Mouse (Mus musculus): ENCODE data around the gene Wnt7b. TPM values are rescaled to one million over a fixed set of nuclear protein-coding genes. Genes with fewer than 3 reads are reported as not detected.

Wnt7b gene
- polyA plus RNA-seq, 1 experiment from 2014 or later, result 17.1 TPM

DNA sequence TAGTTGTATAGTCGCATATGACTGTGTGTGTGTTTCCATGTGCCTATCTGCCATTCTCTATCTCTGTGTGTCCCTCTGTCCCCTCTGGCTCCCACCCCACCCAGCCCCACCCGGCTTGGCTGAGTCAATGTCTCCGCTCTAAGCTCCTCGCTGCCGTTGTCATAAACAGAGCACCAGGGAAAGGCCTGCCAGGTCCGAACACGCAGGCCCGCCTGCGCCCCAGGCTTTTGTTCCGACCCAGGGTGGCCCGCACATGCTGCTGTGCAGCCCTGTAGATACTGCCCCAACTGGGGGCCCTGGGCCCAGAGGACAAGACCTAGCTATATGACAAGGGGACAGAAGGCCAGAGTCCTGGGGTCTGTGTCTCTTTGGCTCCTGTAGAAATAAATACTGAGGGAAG lies 28.9 kb downstream of the Wnt7b start:
- Histone ChIP-seq H3K27me3 (ENCODE audit: low read depth, poor library complexity, severe bottlenecking) (peaks cover 7% of the 10 kb centered on the region; the same call in 1 of the 2 replicates), H3K4me1 (peaks cover 3% of the 10 kb centered on the region; the same call in 1 of the 2 replicates), H3K27ac (no peak overlapping the region), H3K4me3 (no peak overlapping the region), H3K9me3 (replicated peaks) (no peaks in the 10 kb centered on the region), H3K36me3 (no peaks in the 10 kb centered on the region)
- 90% methylated on average over 11 of the region's 11 CpGs for WGBS
- no peak for DNase-seq (ENCODE audit: low spot score)

DNA sequence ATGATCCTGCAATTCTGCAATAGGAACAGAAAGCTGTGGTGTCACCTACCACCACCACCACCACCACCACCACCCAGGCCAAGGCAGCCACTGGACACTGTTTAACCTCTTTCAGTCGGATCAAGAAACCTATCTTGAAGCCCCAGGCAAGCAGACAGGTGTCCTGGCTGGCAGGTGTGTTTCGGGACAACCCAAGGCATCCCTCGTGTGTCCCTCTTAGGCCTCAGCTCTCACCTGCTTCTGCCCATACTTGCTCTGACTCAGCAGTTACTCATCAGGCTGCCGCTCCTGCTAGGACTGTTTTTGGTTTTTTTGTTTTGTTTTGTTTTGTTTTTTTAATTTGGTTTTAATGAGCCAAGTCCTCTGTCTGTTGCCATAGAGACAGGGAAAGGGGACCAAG lies 35.8 kb downstream of the Wnt7b start:
- peaks cover 13% of the 10 kb centered on the region; the same call in 1 of the 2 replicates for H3K27me3 ChIP-seq (ENCODE audit: low read depth, poor library complexity, severe bottlenecking)
- H3K9me3 ChIP-seq (replicated peaks), result no peaks in the 10 kb centered on the region
- peaks cover 3% of the 10 kb centered on the region; the same call in 1 of the 2 replicates for H3K4me1 ChIP-seq
- H3K27ac ChIP-seq, result no peak overlapping the region
- H3K36me3 ChIP-seq, result no peaks in the 10 kb centered on the region
- DNase-seq (ENCODE audit: low spot score), result no peak
- H3K4me3 ChIP-seq, result no peak overlapping the region
- 79% methylated on average over 4 of the region's 4 CpGs for WGBS

DNA sequence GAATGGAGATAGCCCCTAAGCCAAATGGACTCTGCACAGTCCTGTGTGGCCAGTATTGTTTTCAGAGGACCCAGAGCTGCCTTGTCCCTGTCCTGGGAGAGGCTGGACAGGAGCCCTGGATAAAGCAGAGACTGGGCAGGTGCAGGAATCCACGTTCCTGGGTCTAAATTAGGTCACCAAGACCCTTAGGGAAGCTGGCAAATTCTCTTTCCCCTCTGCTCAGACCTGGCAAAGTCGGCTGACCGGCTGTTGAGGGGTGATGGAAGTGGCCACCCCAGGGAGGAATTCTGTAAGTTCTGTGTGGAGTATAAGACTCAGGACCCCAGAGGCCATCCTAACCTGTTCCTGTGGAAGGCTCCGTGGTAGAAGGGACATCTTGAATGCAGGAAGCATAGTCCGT lies 36.9 kb downstream of the Wnt7b start:
- H3K27ac ChIP-seq, result no peak overlapping the region
- DNase-seq (ENCODE audit: low spot score), result no peak
- H3K27me3 ChIP-seq (ENCODE audit: low read depth, poor library complexity, severe bottlenecking), result peaks cover 17% of the 10 kb centered on the region; the same call in 1 of the 2 replicates
- peaks cover 3% of the 10 kb centered on the region; the same call in 1 of the 2 replicates for H3K4me1 ChIP-seq
- no peaks in the 10 kb centered on the region for H3K9me3 ChIP-seq (replicated peaks)
- no peak overlapping the region for H3K4me3 ChIP-seq
- 80% methylated on average over 5 of the region's 5 CpGs for WGBS
- H3K36me3 ChIP-seq, result no peaks in the 10 kb centered on the region

DNA sequence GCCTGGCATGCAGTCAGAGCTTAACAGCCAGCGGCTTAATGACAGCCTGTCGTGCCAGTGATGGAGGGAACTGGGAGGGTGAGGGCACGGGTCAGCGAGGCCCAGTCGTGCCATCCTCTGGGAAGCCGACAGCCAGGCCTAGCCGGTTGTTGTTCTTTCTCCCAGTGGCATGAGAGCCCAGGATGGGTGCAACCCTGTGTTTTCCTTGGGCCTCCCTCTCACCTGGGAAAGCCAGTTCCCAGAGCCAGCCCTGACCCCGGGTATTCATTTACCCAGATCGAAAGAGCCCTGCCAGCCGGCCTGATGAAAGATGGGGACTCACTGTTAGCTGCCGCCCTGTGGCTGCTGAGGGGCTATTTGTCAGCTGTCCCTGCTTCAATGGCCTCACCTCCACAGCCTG lies 44.1 kb downstream of the Wnt7b start:
- no peak for DNase-seq (ENCODE audit: low spot score)
- WGBS, result 60% methylated on average over 11 of the region's 11 CpGs
- no peaks in the 10 kb centered on the region for H3K9me3 ChIP-seq (replicated peaks)
- no peaks in the 10 kb centered on the region for H3K36me3 ChIP-seq
- H3K27ac ChIP-seq, result no peak overlapping the region
- 0 out of 2 replicates have a peak, but pooled peaks cover 27% of the 10 kb centered on the region for H3K27me3 ChIP-seq (ENCODE audit: low read depth, poor library complexity, severe bottlenecking)
- no peak overlapping the region for H3K4me3 ChIP-seq
- peaks cover 26% of the 10 kb centered on the region for H3K4me1 ChIP-seq

DNA sequence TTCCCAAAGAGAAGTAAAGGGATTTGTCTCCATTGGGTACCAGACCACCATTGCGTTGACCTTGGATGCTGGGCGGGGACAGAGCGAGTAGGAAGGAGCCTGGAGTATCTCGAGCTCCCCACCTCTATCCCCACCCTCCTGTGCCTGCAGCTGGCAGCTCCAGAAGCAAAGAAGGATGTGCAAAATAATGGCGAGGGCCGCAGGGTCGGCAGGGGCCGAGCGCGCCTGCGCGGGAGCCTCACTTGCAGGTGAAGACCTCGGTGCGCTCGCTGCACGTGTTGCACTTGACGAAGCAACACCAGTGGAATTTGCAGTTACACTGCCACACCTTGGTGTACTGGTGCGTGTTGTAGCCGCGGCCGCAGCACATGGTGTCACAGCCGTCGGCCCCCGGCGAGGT lies 45.1 kb downstream of the Wnt7b start:
- 84% methylated on average over 25 of the region's 25 CpGs for WGBS
- H3K36me3 ChIP-seq, result no peaks in the 10 kb centered on the region
- H3K27me3 ChIP-seq (ENCODE audit: low read depth, poor library complexity, severe bottlenecking), result 0 out of 2 replicates have a peak, but pooled peaks cover 24% of the 10 kb centered on the region
- H3K4me3 ChIP-seq, result no peak overlapping the region
- no peak for DNase-seq (ENCODE audit: low spot score)
- peaks cover 26% of the 10 kb centered on the region for H3K4me1 ChIP-seq
- no peaks in the 10 kb centered on the region for H3K9me3 ChIP-seq (replicated peaks)
- no peak overlapping the region for H3K27ac ChIP-seq

DNA sequence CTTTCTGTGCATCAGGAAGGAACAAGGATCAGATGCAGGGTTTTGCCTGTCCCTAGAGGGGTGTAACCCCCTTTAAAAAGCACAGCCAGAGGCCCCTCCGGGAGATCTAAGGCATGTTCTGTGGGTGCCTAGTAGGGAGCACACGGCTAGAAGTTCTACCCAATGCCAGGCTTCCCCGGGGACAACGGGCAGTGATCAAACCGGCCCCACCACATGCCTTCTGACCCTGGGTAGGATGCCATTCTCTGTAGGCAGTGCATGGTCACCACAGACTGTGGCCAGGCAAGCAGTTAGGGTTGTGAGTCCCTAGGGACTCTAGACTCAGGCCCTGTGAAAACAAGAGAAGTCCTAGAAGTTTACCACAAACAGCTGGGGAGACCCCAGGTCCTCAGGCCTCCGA lies 47.6 kb downstream of the Wnt7b start:
- no peak for DNase-seq (ENCODE audit: low spot score)
- 85% methylated on average over 6 of the region's 6 CpGs for WGBS
- H3K27me3 ChIP-seq (ENCODE audit: low read depth, poor library complexity, severe bottlenecking), result 0 out of 2 replicates have a peak, but pooled peaks cover 13% of the 10 kb centered on the region
- no peaks in the 10 kb centered on the region for H3K9me3 ChIP-seq (replicated peaks)
- H3K27ac ChIP-seq, result no peak overlapping the region
- H3K4me1 ChIP-seq, result peaks cover 33% of the 10 kb centered on the region
- H3K36me3 ChIP-seq, result no peaks in the 10 kb centered on the region
- H3K4me3 ChIP-seq, result no peak overlapping the region

DNA sequence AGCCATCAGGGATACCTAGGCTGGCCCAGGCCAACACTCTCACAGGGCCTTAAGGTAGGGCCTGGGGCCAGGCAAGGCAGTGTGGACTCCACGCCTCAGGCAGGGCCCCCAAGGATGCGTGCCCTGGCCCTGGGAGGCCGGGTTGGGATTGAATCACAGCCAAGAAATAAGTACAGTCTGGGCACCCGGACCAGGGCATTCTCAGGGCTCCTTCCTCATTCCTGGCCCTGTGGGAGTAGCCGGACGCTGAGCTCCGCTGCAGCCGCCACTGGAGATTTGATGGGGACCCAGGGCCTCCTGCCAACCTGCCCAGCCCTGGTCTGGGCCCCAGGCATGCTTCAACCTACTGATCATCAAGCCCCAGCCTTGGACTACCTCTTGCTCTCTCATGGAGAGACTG lies 48.1 kb downstream of the Wnt7b start:
- no peak overlapping the region for H3K27ac ChIP-seq
- no peaks in the 10 kb centered on the region for H3K36me3 ChIP-seq
- no peak overlapping the region for H3K4me3 ChIP-seq
- H3K9me3 ChIP-seq (replicated peaks), result no peaks in the 10 kb centered on the region
- 0 out of 2 replicates have a peak, but pooled peaks cover 10% of the 10 kb centered on the region for H3K27me3 ChIP-seq (ENCODE audit: low read depth, poor library complexity, severe bottlenecking)
- peaks cover 28% of the 10 kb centered on the region for H3K4me1 ChIP-seq
- 88% methylated on average over 8 of the region's 8 CpGs for WGBS
- no peak for DNase-seq (ENCODE audit: low spot score)

DNA sequence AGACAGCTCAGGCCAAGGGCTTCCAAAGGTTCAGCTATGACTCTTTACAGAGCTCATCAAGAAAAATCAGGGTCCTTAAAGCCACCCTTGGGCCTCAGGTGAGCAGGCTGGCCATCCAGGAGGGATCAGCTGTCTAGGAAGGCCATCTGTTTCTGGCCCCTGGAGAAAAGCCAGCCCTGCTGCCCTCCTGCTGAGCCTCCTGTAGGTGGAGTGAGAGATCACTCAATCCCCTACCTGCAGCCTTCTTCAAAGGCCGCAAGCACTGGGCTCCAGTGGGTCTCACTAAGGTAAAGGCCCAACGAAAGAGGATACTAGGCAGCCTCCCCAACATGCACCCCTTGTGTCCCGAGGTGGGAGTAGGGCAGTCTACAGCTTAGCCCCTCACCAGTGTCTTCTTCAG lies 50.2 kb downstream of the Wnt7b start:
- no peaks in the 10 kb centered on the region for H3K9me3 ChIP-seq (replicated peaks)
- H3K36me3 ChIP-seq, result no peaks in the 10 kb centered on the region
- no peak overlapping the region for H3K4me3 ChIP-seq
- peaks cover 10% of the 10 kb centered on the region for H3K4me1 ChIP-seq
- DNase-seq (ENCODE audit: low spot score), result no peak
- no peak overlapping the region for H3K27ac ChIP-seq
- WGBS, result 76% methylated on average over 3 of the region's 3 CpGs
- H3K27me3 ChIP-seq (ENCODE audit: low read depth, poor library complexity, severe bottlenecking), result 0 out of 2 replicates have a peak, but pooled peaks cover 3% of the 10 kb centered on the region

DNA sequence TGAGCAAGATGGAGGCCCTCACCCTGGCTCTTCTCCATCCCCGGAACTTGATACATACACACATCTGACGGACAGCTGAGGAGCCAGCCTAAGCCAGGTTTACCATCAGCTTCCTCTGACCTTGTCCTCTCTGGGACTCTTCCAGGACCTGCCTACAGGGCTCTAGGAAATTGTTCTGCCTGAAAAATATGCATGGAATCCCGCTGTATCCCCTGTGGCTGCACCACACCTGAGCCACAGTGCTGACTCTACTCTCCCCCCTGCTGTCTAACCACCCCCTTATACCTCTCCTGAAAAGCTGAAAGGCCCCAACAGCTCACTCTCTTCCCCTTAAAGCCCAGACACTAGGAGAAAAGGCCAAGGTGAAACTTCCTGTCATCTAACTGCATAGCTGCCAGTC lies 52.4 kb downstream of the Wnt7b start:
- Histone ChIP-seq H3K27ac (no peak overlapping the region), H3K36me3 (no peaks in the 10 kb centered on the region), H3K9me3 (replicated peaks) (no peaks in the 10 kb centered on the region), H3K4me1 (peaks cover 11% of the 10 kb centered on the region; the same call in 1 of the 2 replicates), H3K27me3 (ENCODE audit: low read depth, poor library complexity, severe bottlenecking) (peaks cover 11% of the 10 kb centered on the region), H3K4me3 (no peak overlapping the region)
- no peak for DNase-seq (ENCODE audit: low spot score)
- WGBS, result 67% methylated on average over 3 of the region's 3 CpGs

DNA sequence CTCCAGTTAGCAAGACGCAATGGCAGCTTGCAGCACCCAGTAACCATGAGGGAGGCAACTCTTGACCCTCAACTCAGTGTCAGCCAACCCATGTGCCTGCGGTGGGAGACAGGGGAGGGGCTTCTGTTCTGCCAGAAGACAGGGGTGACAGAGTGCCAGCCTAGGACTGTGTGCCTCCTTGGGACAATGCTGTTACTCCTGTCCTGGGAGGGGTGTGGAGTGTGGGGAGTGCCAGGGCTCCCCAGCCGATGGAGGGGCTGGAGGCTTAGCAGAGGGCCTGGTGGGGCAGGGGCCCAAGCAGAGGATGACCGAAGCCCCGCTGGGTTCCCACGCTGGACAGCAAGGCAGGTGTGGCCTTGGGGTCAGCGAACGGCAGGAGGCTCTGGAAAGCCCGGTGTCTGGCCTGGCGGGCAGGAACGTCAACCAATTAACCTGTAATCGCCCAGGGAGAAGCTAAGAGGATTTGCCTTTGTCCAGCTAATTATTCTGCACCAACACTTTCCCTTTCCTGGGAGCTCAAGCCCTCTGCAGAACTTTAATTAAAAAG lies 57.8 kb downstream of the Wnt7b start:
- Histone ChIP-seq H3K4me3 (no peak overlapping the region), H3K27me3 (ENCODE audit: low read depth, poor library complexity, severe bottlenecking) (peaks cover 41% of the 10 kb centered on the region)
- no peak for DNase-seq (ENCODE audit: low spot score)

DNA sequence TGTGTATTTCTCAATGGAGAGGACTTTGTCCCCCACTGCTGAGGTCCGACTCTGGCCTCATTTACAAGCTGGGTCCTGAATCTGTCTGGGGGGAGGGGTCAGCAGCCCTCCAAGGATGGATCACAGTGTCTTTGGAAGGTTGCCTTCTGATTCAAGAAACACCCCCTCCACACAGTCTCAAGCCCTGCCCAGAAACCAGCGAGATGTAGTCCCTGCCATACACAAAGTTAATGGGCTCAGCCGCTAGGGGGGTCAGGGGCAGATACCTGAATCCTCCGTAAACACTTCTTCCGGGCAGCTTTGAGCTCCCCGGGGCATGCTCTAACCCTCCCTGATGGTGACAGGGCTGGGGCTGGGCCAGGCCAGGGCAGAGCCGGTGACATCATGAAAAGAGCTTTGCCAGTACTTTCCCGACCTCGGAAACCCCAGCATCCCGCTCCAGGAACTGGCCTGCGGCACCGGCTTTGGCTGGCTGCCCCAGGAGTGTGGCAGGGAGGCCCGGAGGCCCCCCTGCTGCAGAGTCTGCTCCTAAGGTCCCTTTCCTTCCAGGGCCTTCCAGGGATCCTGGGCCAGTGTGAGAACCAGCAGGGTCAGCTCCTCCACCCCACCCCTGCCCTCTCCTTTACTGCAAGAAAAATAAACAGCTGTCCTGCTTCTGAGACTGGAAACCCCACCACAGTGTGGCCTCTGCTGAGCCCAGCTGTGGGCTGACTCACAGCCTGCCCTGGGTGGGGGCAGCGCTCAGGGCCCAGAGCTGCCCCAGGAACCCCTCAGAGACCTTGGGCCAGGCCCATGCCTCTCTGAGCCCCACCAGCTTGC lies 58.9 kb downstream of the Wnt7b start:
- peak; percentile 55 for DNase-seq (ENCODE audit: low spot score)
- Histone ChIP-seq H3K4me1 (peaks cover 24% of the 10 kb centered on the region), H3K36me3 (no peaks in the 10 kb centered on the region), H3K27me3 (ENCODE audit: low read depth, poor library complexity, severe bottlenecking) (peaks cover 41% of the 10 kb centered on the region), H3K4me3 (peak overlapping the region; percentile 18; the same call in 1 of the 2 replicates), H3K27ac (peak overlapping the region; percentile 66; the same call in 1 of the 2 replicates), H3K9me3 (replicated peaks) (no peaks in the 10 kb centered on the region)
- 8% methylated on average over 14 of the region's 14 CpGs for whole genome bisulfite sequencing

More for the DNA sequence above, 57.8 kb downstream of the Wnt7b start:
- H3K27ac ChIP-seq, result no peak overlapping the region
- H3K36me3 ChIP-seq, result no peaks in the 10 kb centered on the region
- 15% methylated on average over 12 of the region's 12 CpGs for WGBS
- peaks cover 24% of the 10 kb centered on the region for H3K4me1 ChIP-seq
- no peaks in the 10 kb centered on the region for H3K9me3 ChIP-seq (replicated peaks)

DNA sequence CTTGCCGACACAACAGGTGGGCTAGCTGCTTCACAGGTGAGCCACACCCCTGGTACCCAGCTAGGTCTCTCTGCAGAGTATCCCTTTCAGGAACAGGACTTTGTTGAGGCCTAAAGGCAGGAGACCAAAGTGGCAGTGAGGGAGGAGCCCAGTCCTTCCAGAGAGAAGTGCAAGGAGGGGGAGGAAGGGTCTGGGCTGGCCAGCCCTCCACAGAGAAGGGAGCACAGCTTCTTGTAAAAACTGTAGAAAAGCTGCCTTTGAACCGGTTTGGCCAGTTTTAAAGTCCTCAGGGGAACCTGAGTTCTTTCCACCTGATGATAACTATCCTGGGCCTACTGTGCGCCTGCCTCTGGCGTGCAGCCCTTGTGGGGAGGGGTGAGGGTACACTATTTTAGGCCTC lies 62.8 kb downstream of the Wnt7b start:
- H3K36me3 ChIP-seq, result no peaks in the 10 kb centered on the region
- no peak overlapping the region for H3K27ac ChIP-seq
- peaks cover 16% of the 10 kb centered on the region for H3K4me1 ChIP-seq
- peaks cover 25% of the 10 kb centered on the region for H3K27me3 ChIP-seq (ENCODE audit: low read depth, poor library complexity, severe bottlenecking)
- H3K9me3 ChIP-seq (replicated peaks), result no peaks in the 10 kb centered on the region
- no peak overlapping the region for H3K4me3 ChIP-seq
- 67% methylated on average over 4 of the region's 4 CpGs for WGBS
- DNase-seq (ENCODE audit: low spot score), result no peak

DNA sequence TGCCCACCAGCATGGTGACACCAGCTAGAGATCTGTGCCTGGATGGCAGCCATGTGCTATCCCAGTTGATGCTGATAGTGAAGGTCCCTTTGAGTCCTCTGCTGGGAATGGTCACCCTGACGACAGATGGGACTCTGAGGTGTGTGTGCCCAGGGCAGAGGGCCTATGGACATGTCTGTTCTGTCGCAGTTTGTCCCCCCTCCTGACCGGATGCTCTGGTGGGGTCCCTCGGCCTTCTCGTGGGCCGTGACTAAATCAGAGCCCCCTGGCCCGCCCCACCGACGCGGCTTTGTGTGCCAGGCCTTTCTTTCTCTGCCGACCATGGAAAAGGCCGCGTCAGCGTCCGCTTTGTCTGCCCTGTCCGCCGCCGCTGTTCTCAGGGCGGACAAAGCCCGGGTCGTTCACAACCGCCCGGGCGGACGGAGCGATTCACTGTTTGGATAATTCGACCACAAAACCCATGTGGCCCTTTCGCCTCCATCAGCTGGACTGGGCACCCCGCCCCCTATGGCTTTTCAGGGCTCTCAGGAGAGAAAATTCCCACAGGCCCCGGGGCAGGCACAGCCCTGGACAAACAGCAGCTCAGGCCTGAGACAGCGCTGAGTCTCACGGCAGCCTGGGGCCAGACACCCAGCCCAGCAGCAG lies 74.8 kb downstream of the Wnt7b start:
- H3K9me3 ChIP-seq (replicated peaks), result no peaks in the 10 kb centered on the region
- no peak overlapping the region for H3K27ac ChIP-seq
- no peak for DNase-seq (ENCODE audit: low spot score)

More for the DNA sequence above, 74.8 kb downstream of the Wnt7b start:
- H3K4me3 ChIP-seq, result no peak overlapping the region
- H3K27me3 ChIP-seq (ENCODE audit: low read depth, poor library complexity, severe bottlenecking), result no peaks in the 10 kb centered on the region
- whole genome bisulfite sequencing, result 85% methylated on average over 32 of the region's 32 CpGs
- H3K36me3 ChIP-seq, result no peaks in the 10 kb centered on the region
- H3K4me1 ChIP-seq, result peaks cover 14% of the 10 kb centered on the region
